Mouse (Mus musculus) forebrain, embryonic 14.5 days (tissue): ENCODE measurements around the gene Slc5a4a. TPM values are rescaled to one million over a fixed set of nuclear protein-coding genes. Genes with fewer than 3 reads are reported as not detected.

Source experiments
- ATAC-seq: fragments of 200-750 bp; cut with Nextera tagmentation; 2 replicates; pipeline ENCODE4 v1.8.0; 2017; ENCODE audit warnings: mild to moderate bottlenecking, moderate library complexity
- DNase-seq: peaks from one replicate; pipeline ENCODE4 v3.0.0-alpha.2; 2015; ENCODE audit warnings: low spot score
- H3K27ac ChIP-seq: fragments of 300-500 bp; sonication (generic); 2 replicates; pipeline ENCODE4 v1.5.1; 2014; ENCODE audit warnings: low read depth, mild to moderate bottlenecking, control low read depth, low read length, moderate library complexity
- H3K27me3 ChIP-seq: fragments of 300-500 bp; sonication (generic); replicated peaks from 2 replicates; pipeline ENCODE4 v1.6.1; 2014; ENCODE audit warnings: low read length, control low read depth, mixed read lengths; ENCODE audit not compliant: control insufficient read depth, insufficient read depth
- H3K36me3 ChIP-seq: fragments of 300-500 bp; sonication (generic); 2 replicates; pipeline ENCODE4 v1.6.1; 2014; ENCODE audit warnings: low read length, control low read depth; ENCODE audit not compliant: control insufficient read depth, insufficient read depth
- H3K4me1 ChIP-seq: fragments of 300-500 bp; sonication (generic); 2 replicates; pipeline ENCODE4 v1.6.1; 2014; ENCODE audit warnings: antibody characterized with exemption, low read length, control low read depth; ENCODE audit not compliant: control insufficient read depth, insufficient read depth
- H3K4me2 ChIP-seq: fragments of 300-500 bp; sonication (generic); 2 replicates; pipeline ENCODE4 v1.6.1; 2014; ENCODE audit warnings: mild to moderate bottlenecking, control low read depth, low read length
- H3K4me3 ChIP-seq: fragments of 300-500 bp; sonication (generic); 2 replicates; pipeline ENCODE4 v1.5.1; 2014; ENCODE audit warnings: low read depth, low read length, control low read depth
- H3K9ac ChIP-seq: fragments of 300-500 bp; sonication (generic); 2 replicates; pipeline ENCODE4 v1.6.1; 2014; ENCODE audit warnings: mild to moderate bottlenecking, low read length, control low read depth, moderate library complexity
- H3K9me3 ChIP-seq: fragments of 300-500 bp; sonication (generic); replicated peaks from 2 replicates; pipeline ENCODE4 v1.6.1; 2016; ENCODE audit warnings: low read length, control low read depth, mixed read lengths; ENCODE audit not compliant: control insufficient read depth
- WGBS: fragments of 180-500 bp; shearing (Covaris S2); extraction: QIAGEN DNeasy Blood & Tissue Kit; methylation state at CpG from one replicate; pipeline ENCODE4 v1.1.7; 2014; 5-methylcytosine and 5-hydroxymethylcytosine counted together
- microRNA counts: library from miRNA; unstranded; fragments of <30 nt; microRNA quantifications from one replicate; lab custom pipeline; 2016
- microRNA-seq: library from miRNA; unstranded; fragments of <30 nt; microRNA quantifications from one replicate; pipeline ENCODE4, GENCODE M21; 2016
- polyA plus RNA-seq: library from polyadenylated mRNA; unstranded; fragments of >200 nt; fragmentation: Nextera tagmentation; extraction: Ambion mirVana; gene quantifications from 2 replicates; pipeline ENCODE4 v1.2.1, GENCODE M21; 2014

The Slc5a4a gene
- polyA plus RNA-seq, 1 experiment from 2014 or later, result not detected

DNA sequence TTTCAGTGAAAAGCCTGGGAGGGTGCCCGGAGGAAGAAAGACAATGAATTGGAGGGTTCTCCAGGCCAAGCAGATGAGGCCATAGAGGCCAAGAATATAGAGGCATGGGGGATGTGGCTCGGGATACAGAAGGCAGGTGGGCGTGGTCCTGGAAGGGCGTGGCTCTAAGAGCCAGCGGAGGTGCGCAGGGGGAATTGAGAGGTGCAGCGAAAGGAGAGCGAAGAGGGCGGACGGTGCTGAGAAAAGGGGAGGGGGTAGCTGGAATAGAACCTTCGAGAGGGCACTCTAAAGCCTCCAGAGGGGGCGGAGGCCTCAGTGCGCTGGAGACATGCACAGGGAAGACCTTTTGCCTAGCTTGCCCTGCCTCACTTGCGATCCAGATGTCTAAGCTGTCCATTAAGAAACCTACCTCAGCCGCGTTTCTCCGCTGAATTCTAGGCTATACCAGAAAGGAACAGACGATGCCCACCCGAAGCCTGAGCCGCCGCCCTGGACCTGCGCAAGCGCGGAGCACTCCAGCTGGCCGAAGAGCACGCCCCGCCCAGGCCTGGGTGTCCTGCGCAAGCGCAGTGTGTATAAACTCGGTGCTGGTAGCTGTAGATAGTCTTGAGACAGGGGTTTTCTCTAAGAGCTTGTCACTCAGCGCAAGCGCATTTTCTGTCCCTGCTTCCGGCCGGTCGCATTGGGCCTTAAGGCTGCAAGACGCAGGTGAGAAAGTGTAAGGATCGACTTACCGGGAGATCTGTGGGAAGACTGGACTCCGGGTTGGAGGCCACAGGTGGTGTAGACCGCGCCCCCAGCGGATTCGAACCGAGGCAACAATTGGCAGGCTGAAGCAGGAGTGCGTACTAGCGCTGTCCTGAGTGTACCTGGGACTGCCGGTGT lies 90.3 kb downstream of the Slc5a4a start, which contains the start of gene Prmt2:
TSS of gene Prmt2 (minus strand) at position 525 of the 885 bp plus-strand sequence.
- WGBS, result under 1% methylated on average over 47 of the region's 47 CpGs
- no peaks in the 10 kb centered on the region for H3K27me3 ChIP-seq
- 0 out of 2 replicates have a peak, but pooled peaks cover 5% of the 10 kb centered on the region for H3K36me3 ChIP-seq
- DNase-seq (peak; percentile 97), ATAC-seq (peak; percentile 98)
- no peaks in the 10 kb centered on the region for H3K9me3 ChIP-seq
- peak within 1 kb of the TSS; percentile 69 for H3K4me3 ChIP-seq
- H3K9ac ChIP-seq, result peak within 1 kb of the TSS; percentile 80
- H3K4me1 ChIP-seq, result peaks cover 8% of the 10 kb centered on the region
- H3K27ac ChIP-seq, result peak within 1 kb of the TSS; percentile 89
- peak within 1 kb of the TSS; percentile 70 for H3K4me2 ChIP-seq

MicroRNA genes within 50 kb of the gene (microRNA counts, 519-probe panel; counts per million panel counts)
- 2,866 counts per million, percentile 22 among the panel's probes with 10 or more counts for microRNA mmu-miR-678 (lab: Ali Mortazavi, UCI)

Small RNAs within 50 kb of the gene (microRNA-seq; reads per million reads assigned to microRNA genes)
- not detected for gene Mir678

Other genes starting within 250 kb of the Slc5a4a start
- 253 and 292 TPM in 2 replicates for gene Smarcb1, start 225.8 kb upstream of the Slc5a4a start, polyA plus RNA-seq
- 32.7 TPM in 2 replicates for gene Chchd10, start 214.3 kb upstream of the Slc5a4a start, polyA plus RNA-seq
- gene Mmp11, start 211.0 kb upstream of the Slc5a4a start, polyA plus RNA-seq, result 19.4 and 25.1 TPM in 2 replicates
- gene Gm867, start 206.8 kb upstream of the Slc5a4a start, polyA plus RNA-seq, result not detected in 2 replicates
- gene Vpreb3, start 204.4 kb upstream of the Slc5a4a start, polyA plus RNA-seq, result 0.63 TPM in 1 of 2 replicates, not detected in the other
- gene Gm5134, start 192.9 kb upstream of the Slc5a4a start, polyA plus RNA-seq, result not detected in 2 replicates
- 11.7 and 12.2 TPM in 2 replicates for gene Zfp280b, start 114.8 kb upstream of the Slc5a4a start, polyA plus RNA-seq
- not detected in 2 replicates for gene Slc5a4b, start 36.5 kb upstream of the Slc5a4a start, polyA plus RNA-seq
- gene Prmt2, start 90.4 kb downstream of the Slc5a4a start, polyA plus RNA-seq, result 279 and 307 TPM in 2 replicates
- gene S100b, start 106.4 kb downstream of the Slc5a4a start, polyA plus RNA-seq, result 0.42 and 0.77 TPM in 2 replicates
- gene Dip2a, start 197.8 kb downstream of the Slc5a4a start, polyA plus RNA-seq, result 5.6 and 6.9 TPM in 2 replicates